Mouse (Mus musculus) kidney, postnatal 36 days (tissue): ENCODE data around the gene BC035947.
"Not testable (repeated sequence)": the region's sequence is repeated elsewhere in the genome, so short reads cannot be mapped to it uniquely, and the experiment has no call there.

ENCODE experiments used
- DNase-seq, 2 experiments: peaks; one replicate each; pipeline ENCODE4 v3.0.0; 2021 to 2022; ENCODE audit warnings: mixed read lengths in 2 of 2

BC035947 gene

DNA sequence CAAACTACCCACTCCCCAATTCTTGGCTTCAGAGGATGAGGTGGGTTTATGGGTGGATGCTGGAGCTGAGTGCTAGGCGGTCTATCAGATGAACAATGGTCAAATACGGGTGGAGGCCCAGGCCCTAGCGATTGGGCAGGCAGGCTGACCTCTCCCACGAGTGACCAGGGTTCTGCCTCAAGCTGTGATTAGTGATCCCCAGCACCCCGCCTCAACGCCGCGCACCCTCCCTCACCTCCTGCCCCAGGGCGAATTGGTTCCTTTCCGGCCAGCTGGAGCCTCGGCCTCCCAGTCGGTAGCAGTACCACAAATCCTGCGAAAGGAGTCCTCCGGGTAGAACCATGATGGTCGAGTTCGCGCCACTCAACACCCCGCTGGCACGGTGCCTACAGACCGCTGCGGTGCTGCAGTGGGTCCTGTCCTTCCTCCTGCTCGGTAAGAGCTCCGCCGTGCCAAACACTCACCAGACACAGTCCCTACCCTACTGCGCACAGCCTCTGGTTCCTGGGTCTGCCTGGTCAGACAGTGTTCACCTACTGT, at the start of gene BC035947:
Gene BC035947 (minus strand): TSS at position 538 of the 540 bp plus-strand sequence.
- DNase-seq: peak; percentile 35 to 75

DNA sequence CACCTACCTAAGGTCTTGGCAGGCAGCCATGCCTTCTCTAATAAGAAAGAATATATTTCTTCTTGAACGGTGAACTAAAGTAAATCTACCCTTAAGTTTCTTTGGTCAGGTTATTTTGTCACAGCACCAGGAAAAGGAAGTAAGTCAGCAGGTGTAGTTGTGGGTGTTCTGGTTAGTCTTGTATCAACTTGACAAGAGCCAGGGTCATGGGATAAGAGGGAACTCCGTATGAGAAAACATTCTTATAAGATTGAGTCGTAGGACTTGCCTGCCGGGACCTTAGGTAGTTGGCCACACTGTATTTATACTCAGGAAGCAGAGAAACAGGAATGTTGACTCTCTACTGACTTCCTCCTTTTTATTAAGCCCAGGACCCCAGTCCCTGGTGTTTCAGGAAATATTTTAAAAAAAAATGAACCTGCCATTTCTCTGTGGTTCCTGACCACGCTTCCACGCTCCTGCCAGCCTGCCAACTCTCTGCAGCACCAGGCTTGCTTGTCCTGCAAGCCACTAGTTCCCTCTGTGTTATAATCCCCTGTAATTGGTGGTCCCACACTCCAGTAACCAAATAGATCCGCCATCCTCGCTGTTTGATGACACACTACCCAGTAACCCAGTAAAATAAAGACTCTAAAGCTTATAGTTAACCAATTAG, 42.2 kb upstream of the BC035947 start:
- no peak for DNase-seq

DNA sequence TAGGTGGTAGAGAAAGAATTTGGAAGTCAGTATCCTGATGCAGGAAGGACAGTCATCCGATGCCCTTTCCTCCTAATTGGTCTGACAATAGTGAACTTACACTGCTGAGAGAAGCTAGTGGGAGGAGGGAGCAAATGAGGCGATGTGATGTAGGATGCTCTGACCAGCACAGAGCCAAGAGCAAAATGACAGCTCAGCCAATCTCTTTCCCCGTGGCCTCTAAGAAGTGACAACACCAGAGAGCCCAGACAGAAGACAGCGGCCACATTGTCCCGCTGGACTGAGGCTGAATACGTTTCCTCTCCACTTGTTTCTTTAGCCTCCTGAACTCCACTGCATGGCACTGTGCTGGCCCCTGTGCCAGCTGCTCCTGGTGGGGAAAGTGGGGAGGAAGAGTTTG, 37.0 kb upstream of the BC035947 start:
- DNase-seq: no peak

DNA sequence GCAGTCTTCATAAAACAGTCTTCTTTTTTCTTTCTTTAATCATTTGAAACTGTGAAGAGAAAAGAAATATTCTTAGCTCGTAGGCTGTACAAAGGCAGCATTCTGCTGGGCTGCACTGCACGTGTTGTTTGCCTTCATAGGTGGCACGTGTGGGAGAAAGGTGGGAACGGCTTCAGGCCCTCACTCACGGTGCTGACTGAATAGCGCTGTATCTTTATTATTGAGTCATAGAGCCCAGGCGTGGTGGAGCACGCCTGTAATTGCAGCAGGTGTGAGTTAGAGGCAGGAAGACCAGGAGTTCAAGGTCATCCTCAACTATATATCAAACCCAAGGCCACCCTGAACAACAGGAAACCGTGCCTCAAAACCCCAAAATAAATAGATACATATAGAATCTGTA, 34.3 kb upstream of the BC035947 start:
- no peak for DNase-seq

DNA sequence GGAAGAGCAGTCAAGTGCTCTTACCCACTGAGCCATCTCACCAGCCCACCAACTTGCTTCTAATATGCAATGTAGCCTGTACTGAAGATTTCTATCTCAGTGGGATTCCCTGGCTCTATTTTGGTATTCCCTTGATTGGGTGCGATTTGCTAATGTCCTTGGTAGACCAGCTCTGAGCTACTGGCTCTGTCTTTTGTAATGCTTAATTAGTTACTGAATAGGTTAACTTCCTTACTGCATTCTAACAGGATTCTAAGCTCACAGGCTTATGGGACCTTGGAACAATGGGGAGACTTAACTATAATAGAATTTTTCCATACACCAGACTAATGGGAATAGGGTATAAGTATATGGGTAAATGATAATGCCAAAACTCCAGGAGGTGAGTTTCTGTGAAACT, 31.7 kb upstream of the BC035947 start:
- DNase-seq: not testable (repeated sequence)

DNA sequence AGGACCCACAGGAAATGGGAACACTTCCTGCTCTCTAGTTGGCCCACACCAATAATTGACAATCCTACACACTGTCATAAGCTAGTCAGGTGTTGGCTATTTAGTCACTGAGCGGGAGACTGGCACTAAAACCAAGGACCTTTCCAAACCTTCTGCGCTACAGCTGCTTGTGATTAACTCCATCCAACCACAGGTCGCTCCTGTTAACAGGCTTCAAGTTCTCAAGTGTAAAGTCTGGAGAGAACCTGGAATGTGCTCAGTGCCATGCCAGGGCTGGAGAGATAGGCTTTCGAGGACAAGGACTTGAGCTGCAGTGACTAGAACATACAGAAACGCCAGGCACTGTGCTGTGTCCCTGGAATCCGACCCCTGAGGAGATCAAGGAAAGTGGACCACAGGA, 27.2 kb upstream of the BC035947 start:
- no peak for DNase-seq

DNA sequence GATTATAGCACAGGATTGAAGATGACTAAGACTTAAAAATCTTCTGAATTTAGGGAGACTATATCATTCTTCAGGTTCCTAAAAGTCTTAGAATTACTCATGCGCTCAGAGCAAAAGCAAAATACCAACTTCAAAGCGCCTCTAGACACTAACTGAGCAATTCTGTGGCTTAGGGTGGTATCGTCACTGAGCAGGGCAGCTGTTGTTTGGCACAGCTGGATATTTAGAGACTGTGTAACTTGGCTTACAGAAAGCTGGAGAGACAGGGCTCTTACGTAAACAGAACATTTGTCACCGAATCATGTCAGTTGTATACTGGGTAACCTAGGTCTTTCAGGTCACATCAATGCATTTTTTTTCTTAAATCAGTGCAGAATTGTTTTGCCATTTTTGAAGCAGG, 26.4 kb upstream of the BC035947 start:
- no peak for DNase-seq

DNA sequence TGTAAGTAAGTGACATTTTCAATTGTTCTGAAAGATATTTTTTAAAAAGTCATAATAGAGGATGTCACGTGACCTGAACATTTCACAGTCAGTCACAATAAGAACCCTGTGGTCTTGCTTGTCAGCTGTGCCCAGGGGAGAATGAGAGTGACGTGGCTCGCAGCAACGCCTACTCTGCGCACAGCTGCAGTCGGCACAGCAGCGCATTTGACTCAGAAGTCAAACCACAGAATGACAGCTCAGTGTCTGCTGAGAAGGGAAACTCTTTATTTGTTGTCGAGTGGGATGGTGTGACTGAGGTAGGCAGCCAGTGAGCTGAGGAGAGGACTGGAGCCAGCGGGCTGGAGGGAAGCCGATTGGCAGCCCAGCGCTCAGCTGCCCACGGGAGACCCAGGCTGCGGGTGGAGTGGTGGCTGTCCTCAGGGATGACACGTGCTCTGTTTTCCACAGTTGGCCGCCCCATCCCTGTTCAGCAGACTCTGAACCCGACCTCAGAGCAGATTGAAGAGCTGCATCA, 25.6 kb upstream of the BC035947 start:
- DNase-seq: peak; percentile 36 to 48

DNA sequence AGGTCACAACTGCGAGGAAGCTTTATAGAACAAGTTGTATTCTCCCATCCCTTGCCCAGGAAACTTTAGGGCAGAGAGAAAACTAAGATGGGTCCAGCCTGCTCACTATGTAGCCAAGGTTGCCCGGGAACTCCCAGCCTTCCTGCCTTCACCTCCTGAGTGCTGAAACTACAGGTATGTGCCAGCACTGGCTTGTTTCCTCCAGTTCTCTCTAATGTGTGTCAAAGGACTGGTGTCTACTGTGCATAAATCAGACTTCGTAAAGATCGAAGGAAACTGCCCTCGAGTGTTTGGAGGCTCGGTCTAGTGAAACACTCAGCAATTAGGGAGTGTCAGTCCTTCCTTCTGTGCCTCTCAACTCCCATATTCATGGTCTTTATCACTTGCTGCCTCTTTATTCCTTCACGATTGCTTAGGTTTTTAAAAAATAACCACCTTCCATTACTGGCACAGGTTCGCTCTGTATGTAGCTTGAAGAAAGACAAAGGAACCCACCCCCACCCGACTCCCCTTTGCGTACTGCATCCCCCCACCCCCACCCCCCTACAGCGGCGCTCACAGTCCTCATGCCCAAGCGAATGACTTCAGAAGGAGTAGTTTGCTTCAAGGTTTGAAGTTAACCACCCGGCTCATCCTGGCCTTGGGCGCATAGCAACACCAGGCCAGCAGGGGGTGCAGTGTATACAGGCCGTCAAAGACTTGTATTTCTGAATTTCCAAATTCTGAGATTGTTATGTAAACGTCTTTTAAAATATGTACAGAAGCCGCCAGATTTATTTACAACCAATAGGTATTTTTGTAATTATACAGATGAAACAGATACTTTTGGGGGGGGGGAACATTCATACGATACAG, 24.6 kb upstream of the BC035947 start:
- DNase-seq: peak; percentile 74 to 88

DNA sequence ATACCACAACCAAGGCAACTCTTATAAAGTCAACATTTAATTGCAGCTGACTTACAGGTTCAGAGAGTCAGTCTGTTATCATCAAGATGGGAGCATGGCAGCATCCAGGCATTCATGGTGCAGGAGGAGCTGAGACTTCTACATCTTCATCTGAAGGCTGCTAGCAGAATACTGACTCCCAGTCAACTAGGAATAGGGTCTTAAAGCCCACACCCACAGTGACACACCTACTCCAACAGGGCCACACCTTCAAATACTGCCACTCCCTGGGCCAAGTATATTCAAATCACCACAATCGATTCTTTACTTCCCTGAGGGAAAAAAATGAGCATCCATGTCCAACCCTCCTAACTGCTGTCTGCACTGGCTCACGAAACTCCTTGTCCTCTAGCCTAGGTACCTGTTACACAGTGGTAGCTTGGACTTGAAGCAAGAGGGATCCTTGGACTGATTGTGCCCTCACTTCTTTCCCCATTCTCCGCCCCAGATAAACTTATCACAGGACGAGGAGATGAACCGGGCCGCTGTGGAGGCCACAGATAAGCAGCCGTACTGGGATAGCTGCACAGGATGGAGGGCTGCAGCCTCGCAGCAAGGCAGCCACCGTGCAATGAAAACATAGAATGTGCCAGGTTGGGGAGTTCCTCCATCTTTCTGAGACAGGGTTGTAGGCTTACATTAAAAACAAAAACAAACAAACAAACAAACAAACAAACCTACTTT, 22.6 kb upstream of the BC035947 start:
- DNase-seq: no peak

DNA sequence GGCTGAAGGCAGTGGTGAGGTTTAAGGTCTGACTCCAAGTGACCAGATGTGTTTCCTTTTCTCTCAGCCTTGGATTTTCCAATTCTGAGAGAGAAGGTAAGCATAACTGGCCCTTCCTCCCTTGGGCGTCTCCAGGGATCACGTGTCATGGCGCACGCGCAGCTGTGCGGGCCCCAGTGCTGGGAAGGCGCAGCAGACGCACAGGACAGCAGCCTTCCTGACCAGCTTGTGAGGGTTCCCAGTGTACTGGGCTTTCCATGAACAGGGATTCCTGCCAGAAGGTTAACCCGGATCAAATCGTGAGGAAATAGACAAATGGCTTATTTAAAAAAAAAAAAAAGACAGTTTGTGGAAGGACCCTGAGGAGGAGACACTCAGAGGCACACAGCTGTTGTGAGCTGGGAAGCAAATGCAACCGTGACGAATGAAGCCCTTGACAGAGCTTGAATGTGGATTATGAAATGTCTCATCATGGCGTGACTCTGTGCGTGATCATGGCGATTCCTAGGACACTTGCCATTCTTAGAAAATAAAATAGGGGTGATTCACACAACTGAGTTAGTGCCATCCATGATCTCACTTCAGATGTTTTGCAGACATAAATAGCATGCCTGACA, 20.3 kb upstream of the BC035947 start:
- no peak for DNase-seq

DNA sequence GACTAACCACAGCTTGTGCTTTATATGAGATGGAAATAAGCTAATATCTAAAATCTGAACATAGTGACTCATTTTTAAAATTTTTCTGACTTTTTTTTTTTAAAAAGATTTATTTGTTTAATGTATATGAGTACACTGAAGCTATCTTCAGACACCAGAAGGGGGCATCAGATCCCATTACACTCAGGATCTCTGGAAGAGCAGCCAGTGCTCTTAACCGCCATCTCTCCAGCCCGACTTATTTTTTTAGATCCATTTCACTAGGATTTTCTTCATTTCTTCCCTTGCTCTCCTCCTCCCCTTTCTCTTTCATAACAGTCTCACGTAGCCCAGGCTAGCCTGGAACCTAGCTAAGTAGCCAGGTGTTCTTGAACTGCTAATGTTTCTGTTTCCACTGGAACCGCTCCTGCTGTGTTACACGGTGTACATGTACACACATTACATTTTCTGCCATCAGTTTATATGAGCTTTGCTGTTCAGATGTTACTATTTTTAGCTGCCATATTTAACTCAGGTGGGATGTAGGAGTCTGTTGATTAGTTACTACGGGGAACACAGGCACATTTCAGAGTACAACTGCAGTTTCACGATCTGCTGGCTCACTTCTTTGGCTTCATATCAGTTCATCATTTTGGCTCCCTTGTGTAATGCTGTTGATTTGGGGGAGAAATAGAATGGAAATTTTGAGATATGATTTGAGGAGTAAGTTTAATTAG, 18.7 kb upstream of the BC035947 start:
- DNase-seq: no peak

DNA sequence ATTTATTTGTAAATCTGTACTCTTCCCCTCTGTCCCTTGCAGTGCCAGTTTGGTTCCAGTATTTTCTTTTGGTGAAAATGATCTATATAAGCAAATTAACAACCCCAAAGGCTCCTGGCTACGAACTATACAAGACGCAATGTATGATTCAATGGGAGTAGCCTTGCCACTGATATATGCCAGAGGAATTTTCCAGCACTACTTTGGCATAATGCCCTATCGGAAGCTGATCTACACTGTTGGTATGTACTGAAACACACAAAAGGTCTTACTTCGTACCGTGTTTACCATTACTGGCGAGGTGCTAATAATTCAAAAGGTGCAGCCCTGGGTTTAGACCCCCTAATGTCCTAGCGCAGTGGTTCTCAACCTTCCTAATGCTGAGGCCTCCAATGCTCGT, 17.1 kb upstream of the BC035947 start:
- no peak for DNase-seq

DNA sequence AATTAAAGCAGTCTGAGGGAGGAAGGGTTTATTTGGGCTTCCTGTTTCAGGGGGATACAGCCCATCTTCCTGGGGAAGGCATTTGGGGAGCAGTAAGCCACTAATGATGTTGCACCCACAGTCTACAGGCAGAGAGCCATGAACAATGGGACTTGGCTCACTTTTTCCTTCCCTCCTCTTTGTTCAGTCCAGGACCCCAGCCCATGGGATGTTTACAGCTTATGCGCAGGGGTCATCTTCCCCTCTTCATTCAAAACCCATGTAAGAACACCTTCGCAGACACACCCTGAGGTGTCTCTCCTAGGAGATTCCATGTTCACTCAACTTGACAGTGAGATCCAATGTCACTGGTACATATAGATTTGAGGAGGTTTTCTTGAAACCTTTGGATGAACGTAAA, 16.4 kb upstream of the BC035947 start:
- DNase-seq: no peak

DNA sequence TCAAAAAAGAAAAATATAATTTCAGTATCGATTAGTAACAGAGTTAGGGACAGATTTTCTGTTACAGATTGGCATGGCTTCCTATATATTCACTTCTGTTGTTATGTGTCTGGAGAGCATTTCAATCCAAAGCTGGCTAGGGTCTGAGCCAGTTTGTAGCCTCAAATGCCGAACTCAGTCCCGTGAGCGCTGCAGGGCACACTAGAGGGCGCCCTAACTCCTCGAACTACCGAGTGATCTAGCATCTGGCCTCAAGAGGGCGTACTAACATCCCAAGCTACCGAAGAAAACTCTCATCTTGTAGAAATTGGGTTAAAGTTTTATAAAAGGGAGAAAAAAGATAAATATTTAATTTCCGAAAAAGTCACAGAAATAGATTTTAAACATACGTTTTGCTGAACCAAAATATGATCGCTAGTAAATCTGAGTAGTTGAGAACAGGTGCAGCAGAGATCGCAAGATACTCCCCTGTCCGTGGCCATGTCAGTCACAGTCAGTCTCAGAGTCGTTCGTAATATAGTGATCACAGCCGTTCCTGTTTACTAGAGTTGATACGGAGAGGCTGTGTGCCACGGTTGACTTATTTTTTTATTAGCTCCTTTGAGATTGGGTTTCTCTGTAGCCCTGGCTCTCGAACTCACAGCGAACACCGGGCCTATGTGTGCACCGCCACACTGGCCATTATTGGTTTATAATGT, 13.4 kb upstream of the BC035947 start:
- peak; percentile 64 to 85 for DNase-seq

DNA sequence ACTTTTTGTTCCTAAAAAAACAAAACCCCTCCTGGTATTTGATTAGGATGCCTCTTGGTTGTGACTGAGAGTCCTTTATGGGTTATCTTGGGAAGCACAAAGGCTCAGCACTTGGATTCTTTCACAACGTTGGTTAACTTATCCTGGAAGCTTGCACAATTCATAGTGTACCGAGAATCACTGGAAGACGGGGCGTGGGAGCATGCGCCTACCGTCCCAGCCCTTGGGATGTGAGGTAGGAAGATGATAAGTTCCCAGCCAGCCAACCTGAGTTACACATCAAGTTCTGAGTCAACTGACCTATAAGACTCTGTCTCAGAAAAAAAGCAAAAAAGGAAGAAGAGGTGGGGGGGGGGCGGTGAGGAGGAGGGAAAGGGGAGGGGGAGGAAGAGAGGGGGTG, 6.9 kb upstream of the BC035947 start:
- no peak for DNase-seq

DNA sequence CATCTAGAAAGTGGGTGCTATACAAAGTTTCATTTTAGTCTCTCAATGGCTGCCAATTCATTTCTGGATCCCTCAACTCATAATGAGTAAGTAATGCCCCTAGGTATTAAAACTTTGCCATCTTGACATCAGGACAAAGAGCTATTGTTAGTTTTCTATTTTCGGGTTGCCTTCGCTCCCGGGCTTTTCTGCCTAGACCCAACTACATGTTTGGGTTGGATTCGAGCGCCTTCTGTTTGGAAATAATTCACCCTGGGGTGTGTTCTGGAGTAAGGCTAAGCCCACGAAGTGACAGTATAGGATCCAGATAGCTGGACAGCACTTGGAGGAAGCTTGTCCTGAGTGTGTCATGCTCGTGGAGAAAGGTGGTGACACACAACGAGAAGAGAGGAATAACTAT, 798 bp upstream of the BC035947 start:
- no peak for DNase-seq

DNA sequence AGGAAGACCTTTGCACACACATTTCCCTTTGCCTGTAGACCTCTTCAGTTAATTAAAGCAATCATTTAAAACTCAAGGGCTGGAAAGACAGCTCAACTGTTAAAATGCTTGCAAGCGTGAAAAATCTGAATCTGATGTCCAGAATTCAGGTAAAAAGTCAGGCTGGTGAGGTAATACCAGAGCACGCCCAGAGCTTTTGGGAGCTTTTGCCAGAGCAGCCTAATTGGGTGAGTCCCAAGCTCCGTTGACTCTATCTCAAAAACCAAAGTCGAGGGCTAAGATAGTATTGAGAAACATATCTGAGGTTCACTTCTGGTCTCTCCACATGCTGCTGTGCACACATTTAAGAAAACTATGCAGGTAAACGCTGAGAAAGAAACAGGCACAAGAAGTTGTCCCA, 1.1 kb downstream of the BC035947 start, which contains the start of gene Mogat1:
Gene Mogat1 (plus strand): TSS at position 130 of the 400 bp plus-strand sequence.
- peak; percentile 47 to 71 for DNase-seq

DNA sequence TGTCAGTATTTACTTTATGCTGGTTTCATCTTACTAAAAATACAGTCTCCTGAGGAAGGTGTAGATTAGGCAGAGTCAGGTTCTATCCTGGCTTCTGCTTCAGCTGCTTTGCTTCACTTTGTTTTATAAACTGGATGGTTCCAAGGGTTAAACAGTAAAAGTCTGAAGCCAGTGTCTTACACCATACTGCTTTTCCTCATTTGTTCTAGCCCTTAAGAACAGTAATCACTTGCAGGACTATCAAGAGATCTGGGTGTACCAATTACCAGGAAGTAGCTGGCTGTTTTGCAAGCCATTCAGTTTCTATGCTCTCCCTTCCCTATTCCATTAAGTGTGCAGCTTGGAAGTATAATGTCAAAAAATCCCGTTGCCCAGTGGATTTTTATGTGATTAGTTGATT, 4.8 kb downstream of the BC035947 start:
- DNase-seq: no peak

DNA sequence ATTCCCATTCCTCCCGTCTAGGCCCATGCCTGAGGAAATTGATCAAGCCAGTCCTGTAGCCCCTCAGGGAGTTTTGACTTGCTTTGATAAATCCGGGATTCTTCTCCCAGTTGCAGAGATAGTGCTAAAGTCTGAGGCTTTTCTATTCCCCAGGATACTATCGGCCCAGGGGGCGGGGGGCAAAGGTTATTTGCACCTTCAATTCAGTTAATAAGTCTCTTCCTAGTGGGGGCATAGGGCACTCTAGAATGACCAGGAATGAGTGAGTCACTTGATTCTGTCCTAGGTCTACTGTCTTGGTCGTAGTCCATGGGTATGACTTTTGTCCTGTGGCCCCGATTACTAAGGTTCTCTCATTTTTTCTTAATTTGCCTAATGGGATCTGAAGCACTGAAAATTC, 9.4 kb downstream of the BC035947 start:
- DNase-seq: peak; percentile 86 to 88

DNA sequence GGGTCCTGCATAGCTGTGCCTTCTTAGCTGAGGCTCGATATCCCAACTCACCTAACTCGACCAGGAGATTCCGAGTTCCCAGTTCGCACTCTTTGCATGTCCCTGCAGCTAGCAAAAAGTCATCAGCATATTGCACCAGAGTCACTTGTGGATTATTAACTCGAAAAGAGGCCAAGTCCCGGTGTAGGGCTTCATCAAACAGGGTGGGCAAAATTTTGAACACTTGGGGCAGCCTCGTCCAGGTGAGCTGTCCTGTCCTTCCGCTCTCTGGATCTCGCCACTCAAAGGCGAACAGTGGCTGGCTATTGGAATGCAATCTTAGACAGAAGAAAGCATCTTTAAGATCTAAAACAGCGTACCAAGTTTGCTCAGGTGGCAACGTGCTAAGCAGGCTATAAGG, 10.1 kb downstream of the BC035947 start:
- peak; percentile 43 to 60 for DNase-seq
